Mouse (Mus musculus) hindbrain, embryonic 14.5 days (tissue): ENCODE results near the gene Srd5a1. TPM values are rescaled to one million over a fixed set of nuclear protein-coding genes. Genes with fewer than 3 reads are reported as not detected.
"Not testable (repeated sequence)": the region's sequence is repeated elsewhere in the genome, so short reads cannot be mapped to it uniquely, and the experiment has no call there.

ENCODE experiments used
- ATAC-seq: fragments of 200-750 bp; cut with Nextera tagmentation; 2 replicates; pipeline ENCODE4 v1.8.0; 2017; ENCODE audit warnings: moderate number of reproducible peaks, mild to moderate bottlenecking, moderate TSS enrichment, moderate library complexity; ENCODE audit not compliant: low FRiP score
- DNase-seq: peaks from one replicate; pipeline ENCODE4 v3.0.0-alpha.2; 2015; ENCODE audit warnings: low spot score
- H3K27ac ChIP-seq: fragments of 300-500 bp; sonication (generic); 2 replicates; pipeline ENCODE4 v1.5.1; 2014; ENCODE audit warnings: mild to moderate bottlenecking, moderate library complexity
- H3K27me3 ChIP-seq: fragments of 300-500 bp; sonication (generic); 2 replicates; pipeline ENCODE4 v1.6.1; 2014; ENCODE audit warnings: mild to moderate bottlenecking, low read length, mixed read lengths; ENCODE audit not compliant: control insufficient read depth, insufficient read depth
- H3K36me3 ChIP-seq: fragments of 300-500 bp; sonication (generic); replicated peaks from 2 replicates; pipeline ENCODE4 v1.6.1; 2014; ENCODE audit not compliant: control insufficient read depth, insufficient read depth
- H3K4me1 ChIP-seq: fragments of 300-500 bp; sonication (generic); replicated peaks from 2 replicates; pipeline ENCODE4 v1.6.1; 2014; ENCODE audit warnings: antibody characterized with exemption, low read length, mixed read lengths; ENCODE audit not compliant: control insufficient read depth, insufficient read depth
- H3K4me2 ChIP-seq: fragments of 300-500 bp; sonication (generic); replicated peaks from 2 replicates; pipeline ENCODE4 v1.6.1; 2014; ENCODE audit warnings: mild to moderate bottlenecking, moderate library complexity
- H3K4me3 ChIP-seq: fragments of 300-500 bp; sonication (generic); replicated peaks from 2 replicates; pipeline ENCODE4 v1.5.1; 2014; ENCODE audit warnings: mild to moderate bottlenecking, low read length
- H3K9ac ChIP-seq: fragments of 300-500 bp; sonication (generic); 2 replicates; pipeline ENCODE4 v1.6.1; 2014
- H3K9me3 ChIP-seq: fragments of 300-500 bp; sonication (generic); 2 replicates; pipeline ENCODE4 v1.6.1; 2016; ENCODE audit warnings: low read length; ENCODE audit not compliant: control insufficient read depth
- WGBS: fragments of 180-500 bp; shearing (Covaris S2); extraction: QIAGEN DNeasy Blood & Tissue Kit; methylation state at CpG from one replicate; pipeline ENCODE4 v1.1.7; 2014; 5-methylcytosine and 5-hydroxymethylcytosine counted together
- polyA plus RNA-seq: library from polyadenylated mRNA; unstranded; fragments of >200 nt; fragmentation: Nextera tagmentation; extraction: Ambion mirVana; gene quantifications from 2 replicates; pipeline ENCODE4 v1.2.1, GENCODE M21; 2014

Gene Srd5a1
- polyA plus RNA-seq, 1 experiment from 2014 or later = 25.3 TPM

GRCm38 (mm10) chr13:69587849-69588248 lies 23.4 kb downstream of the Srd5a1 start:
- H3K27me3 ChIP-seq = no peaks in the 10 kb centered on the region
- no peak overlapping the region for H3K9ac ChIP-seq
- H3K27ac ChIP-seq = no peak overlapping the region
- DNase-seq (no peak), ATAC-seq (no peak)
- WGBS = 93% methylated on average over 3 of the region's 3 CpGs
- no peak overlapping the region for H3K4me3 ChIP-seq
- no peaks in the 10 kb centered on the region for H3K36me3 ChIP-seq
- H3K4me2 ChIP-seq = no peak overlapping the region
- H3K4me1 ChIP-seq = no peaks in the 10 kb centered on the region
- no peaks in the 10 kb centered on the region for H3K9me3 ChIP-seq

GRCm38 (mm10) chr13:69586337-69586736 lies 24.9 kb downstream of the Srd5a1 start:
- ATAC-seq (no peak), DNase-seq (no peak)
- WGBS = 59% methylated on average over 10 of the region's 10 CpGs
- no peak overlapping the region for H3K9ac ChIP-seq
- no peaks in the 10 kb centered on the region for H3K4me1 ChIP-seq
- no peak overlapping the region for H3K27ac ChIP-seq
- H3K4me3 ChIP-seq = no peak overlapping the region
- no peaks in the 10 kb centered on the region for H3K36me3 ChIP-seq
- H3K27me3 ChIP-seq = no peaks in the 10 kb centered on the region
- no peak overlapping the region for H3K4me2 ChIP-seq
- H3K9me3 ChIP-seq = no peaks in the 10 kb centered on the region

GRCm38 (mm10) chr13:69585828-69586227 lies 25.4 kb downstream of the Srd5a1 start:
- Histone ChIP-seq H3K36me3 (no peaks in the 10 kb centered on the region), H3K27me3 (no peaks in the 10 kb centered on the region), H3K4me2 (no peak overlapping the region), H3K4me1 (no peaks in the 10 kb centered on the region), H3K4me3 (no peak overlapping the region), H3K9ac (no peak overlapping the region), H3K9me3 (no peaks in the 10 kb centered on the region), H3K27ac (no peak overlapping the region)
- WGBS = 64% methylated on average over 6 of the region's 6 CpGs
- ATAC-seq (no peak), DNase-seq (no peak)

DNA sequence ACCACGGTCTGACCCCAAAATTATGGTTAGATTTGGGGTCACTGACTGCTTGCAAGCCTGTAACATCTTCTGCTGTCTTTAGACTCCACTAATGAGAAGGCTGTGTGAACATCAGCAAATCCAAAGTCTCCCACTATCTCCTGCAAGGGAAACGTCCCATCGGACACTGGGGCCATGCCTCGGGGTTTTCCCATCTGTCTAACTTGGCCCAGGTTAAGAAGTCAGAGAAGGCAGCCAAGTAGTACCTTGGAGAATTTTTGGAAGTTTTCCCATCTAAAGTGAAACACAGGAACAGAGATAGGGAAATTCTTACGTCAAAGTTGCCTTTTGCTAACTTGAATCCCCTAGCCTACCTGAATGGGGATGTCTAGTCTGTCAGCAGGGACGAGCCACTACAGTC lies 27.7 kb downstream of the Srd5a1 start:
- Histone ChIP-seq H3K4me3 (no peak overlapping the region), H3K27me3 (no peaks in the 10 kb centered on the region), H3K4me2 (no peak overlapping the region), H3K4me1 (no peaks in the 10 kb centered on the region), H3K9me3 (no peaks in the 10 kb centered on the region), H3K9ac (no peak overlapping the region), H3K36me3 (no peaks in the 10 kb centered on the region), H3K27ac (no peak overlapping the region)
- DNase-seq (no peak), ATAC-seq (no peak)
- WGBS = 90% methylated on average over 6 of the region's 6 CpGs

- H3K4me1 ChIP-seq = no peaks in the 10 kb centered on the region
- H3K4me2 ChIP-seq = no peak overlapping the region
- no peak overlapping the region for H3K27ac ChIP-seq
- no peaks in the 10 kb centered on the region for H3K9me3 ChIP-seq
- H3K36me3 ChIP-seq = no peaks in the 10 kb centered on the region
- H3K27me3 ChIP-seq = no peaks in the 10 kb centered on the region
- H3K4me3 ChIP-seq = no peak overlapping the region
- ATAC-seq (no peak), DNase-seq (no peak)
- 91% methylated on average over 6 of the region's 6 CpGs for WGBS
- no peak overlapping the region for H3K9ac ChIP-seq
These were observed 28.8 kb downstream of the Srd5a1 start for GRCm38 (mm10) chr13:69582411-69582810.

DNA sequence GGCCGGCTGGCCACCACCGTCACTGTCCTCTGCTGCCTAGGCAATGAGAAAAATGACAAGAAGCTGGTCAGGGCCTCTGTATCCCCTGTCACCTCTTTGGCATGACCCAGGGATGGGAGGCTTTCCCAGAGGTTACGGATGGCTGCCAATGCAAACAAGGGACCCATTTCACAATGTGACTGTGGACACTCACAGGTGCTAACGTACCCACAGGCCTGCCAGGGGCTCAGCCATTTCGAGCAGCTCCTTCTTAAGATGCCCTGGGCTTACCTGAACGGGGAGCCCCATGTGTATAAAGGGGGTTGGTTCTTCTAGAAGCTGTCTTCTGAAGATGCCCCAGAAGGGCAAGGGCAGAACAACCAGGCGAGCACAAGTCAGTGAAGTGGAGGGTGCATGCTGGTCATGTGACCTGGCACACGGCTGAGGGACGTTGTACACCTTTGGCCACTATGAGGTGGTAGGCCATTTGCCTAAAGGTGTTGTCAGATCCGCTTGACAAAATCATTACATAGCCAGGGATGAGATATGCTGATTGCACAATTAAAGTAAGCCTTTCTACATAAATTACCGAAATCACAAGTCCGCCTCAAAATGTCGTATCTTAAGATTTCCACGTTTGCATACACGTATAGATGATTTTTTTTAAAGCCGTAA lies 33.9 kb downstream of the Srd5a1 start:
- H3K9ac ChIP-seq = no peak overlapping the region
- H3K4me1 ChIP-seq = no peaks in the 10 kb centered on the region
- ATAC-seq = no peak
- no peak overlapping the region for H3K27ac ChIP-seq
- no peak for DNase-seq
- H3K4me2 ChIP-seq = no peak overlapping the region
- no peaks in the 10 kb centered on the region for H3K27me3 ChIP-seq
- H3K4me3 ChIP-seq = no peak overlapping the region
- no peaks in the 10 kb centered on the region for H3K9me3 ChIP-seq
- H3K36me3 ChIP-seq = no peaks in the 10 kb centered on the region
- 90% methylated on average over 16 of the region's 16 CpGs for WGBS

GRCm38 (mm10) chr13:69576676-69577075 lies 34.6 kb downstream of the Srd5a1 start:
- Histone ChIP-seq H3K36me3 (no peaks in the 10 kb centered on the region), H3K9ac (no peak overlapping the region), H3K4me2 (no peak overlapping the region), H3K4me3 (no peak overlapping the region), H3K27me3 (no peaks in the 10 kb centered on the region), H3K27ac (no peak overlapping the region), H3K4me1 (no peaks in the 10 kb centered on the region), H3K9me3 (no peaks in the 10 kb centered on the region)
- no peak for DNase-seq
- 63% methylated on average over 11 of the region's 11 CpGs for WGBS
- no peak for ATAC-seq

GRCm38 (mm10) chr13:69572594-69572993 lies 38.6 kb downstream of the Srd5a1 start:
- Histone ChIP-seq H3K36me3 (no peaks in the 10 kb centered on the region), H3K4me2 (no peak overlapping the region), H3K9me3 (no peaks in the 10 kb centered on the region), H3K9ac (no peak overlapping the region), H3K27ac (no peak overlapping the region), H3K4me1 (no peaks in the 10 kb centered on the region), H3K27me3 (no peaks in the 10 kb centered on the region), H3K4me3 (no peak overlapping the region)
- DNase-seq = no peak
- WGBS = 95% methylated on average over 3 of the region's 3 CpGs
- ATAC-seq = no peak

DNA sequence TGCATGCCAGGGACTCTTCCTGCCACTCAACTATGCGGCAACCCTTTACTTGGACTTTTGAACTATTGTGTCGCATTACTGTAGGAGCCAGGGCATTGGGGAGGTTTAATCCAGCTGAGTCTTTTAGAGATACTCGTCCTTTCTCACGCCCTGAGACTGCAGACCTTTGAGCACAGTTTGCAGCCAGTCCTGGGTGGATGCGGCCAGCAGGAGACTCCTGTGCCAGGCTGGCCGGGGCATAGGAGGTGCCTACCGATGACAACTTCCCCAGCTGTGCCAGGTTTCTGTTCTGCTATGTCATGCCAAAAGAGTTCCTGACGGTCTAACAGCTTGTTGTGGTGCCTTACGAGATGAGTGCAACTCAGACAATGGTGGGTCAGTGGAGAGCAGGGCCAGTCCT lies 42.0 kb downstream of the Srd5a1 start:
- H3K4me3 ChIP-seq = no peak overlapping the region
- WGBS = 84% methylated on average over 9 of the region's 9 CpGs
- H3K27me3 ChIP-seq = no peaks in the 10 kb centered on the region
- no peaks in the 10 kb centered on the region for H3K4me1 ChIP-seq
- no peak overlapping the region for H3K4me2 ChIP-seq
- no peak overlapping the region for H3K27ac ChIP-seq
- no peak for ATAC-seq
- no peaks in the 10 kb centered on the region for H3K9me3 ChIP-seq
- H3K9ac ChIP-seq = no peak overlapping the region
- no peak for DNase-seq
- H3K36me3 ChIP-seq = no peaks in the 10 kb centered on the region

DNA sequence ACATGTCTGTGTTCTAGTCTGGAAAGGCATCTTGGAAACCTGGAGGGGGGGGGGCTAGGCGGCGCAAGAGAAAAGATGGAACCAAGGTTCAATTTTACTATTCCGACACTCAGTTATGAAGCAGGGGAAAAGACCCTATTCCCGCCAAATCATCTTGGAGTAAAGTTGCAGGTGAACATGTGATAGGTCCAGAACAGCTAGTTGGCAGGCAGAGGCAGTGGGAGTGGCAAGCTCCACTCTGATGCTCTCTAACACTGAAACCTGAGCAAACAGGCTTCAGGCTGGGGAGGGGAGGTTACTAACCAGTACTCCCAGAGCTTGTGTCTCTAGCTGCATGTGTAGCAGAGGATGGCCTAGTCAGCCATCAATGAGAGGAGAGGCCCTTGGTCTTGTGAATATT lies 45.8 kb downstream of the Srd5a1 start:
- 93% methylated on average over 4 of the region's 4 CpGs for WGBS
- H3K9ac ChIP-seq, DNase-seq, H3K27ac ChIP-seq, H3K36me3 ChIP-seq, H3K4me1 ChIP-seq, ATAC-seq, H3K9me3 ChIP-seq, H3K4me3 ChIP-seq, H3K27me3 ChIP-seq, H3K4me2 ChIP-seq: not testable (repeated sequence)
